Mouse (Mus musculus) hindbrain, embryonic 10.5 days (tissue): ENCODE results near the gene Src. TPM values are rescaled to one million over a fixed set of nuclear protein-coding genes. Genes with fewer than 3 reads are reported as not detected.

Experiments used
- polyA plus RNA-seq: library from polyadenylated mRNA; unstranded; fragments of >200 nt; fragmentation: Nextera tagmentation; extraction: Ambion mirVana; gene quantifications from 2 replicates; pipeline ENCODE4 v1.2.1, GENCODE M21; 2016

Src gene
- polyA plus RNA-seq, 1 experiment from 2014 or later: 29.3 TPM

Other genes starting within 250 kb of the Src start
- 22.9 and 28.1 TPM in 2 replicates for gene Rbl1, start 213.9 kb upstream of the Src start, polyA plus RNA-seq
- 273 and 275 TPM in 2 replicates for gene Rpn2, start 139.4 kb upstream of the Src start, polyA plus RNA-seq
- 0.44 and 0.60 TPM in 2 replicates for gene Mroh8, start 138.9 kb upstream of the Src start, polyA plus RNA-seq
- not detected in 2 replicates for gene Ghrh, start 70.9 kb upstream of the Src start, polyA plus RNA-seq
- 67.0 and 85.8 TPM in 2 replicates for gene Manbal, start 50.9 kb upstream of the Src start, polyA plus RNA-seq
- 1,503 and 2,739 TPM in 2 replicates for gene Nnat, start 141.6 kb downstream of the Src start, polyA plus RNA-seq
- 78.4 and 100.0 TPM in 2 replicates for gene Blcap, start 152.8 kb downstream of the Src start, polyA plus RNA-seq